Mouse (Mus musculus) frontal cortex, postnatal 10 days (tissue): ENCODE results near the gene Tbx10.
"Not testable (repeated sequence)": the region's sequence is repeated elsewhere in the genome, so short reads cannot be mapped to it uniquely, and the experiment has no call there.

ENCODE experiments used
- DNase-seq, 2 experiments: peaks; one replicate each; pipeline ENCODE4 v3.0.0; 2022; ENCODE audit warnings: low spot score in 2 of 2, mixed read lengths in 1 of 2

The Tbx10 gene

DNA sequence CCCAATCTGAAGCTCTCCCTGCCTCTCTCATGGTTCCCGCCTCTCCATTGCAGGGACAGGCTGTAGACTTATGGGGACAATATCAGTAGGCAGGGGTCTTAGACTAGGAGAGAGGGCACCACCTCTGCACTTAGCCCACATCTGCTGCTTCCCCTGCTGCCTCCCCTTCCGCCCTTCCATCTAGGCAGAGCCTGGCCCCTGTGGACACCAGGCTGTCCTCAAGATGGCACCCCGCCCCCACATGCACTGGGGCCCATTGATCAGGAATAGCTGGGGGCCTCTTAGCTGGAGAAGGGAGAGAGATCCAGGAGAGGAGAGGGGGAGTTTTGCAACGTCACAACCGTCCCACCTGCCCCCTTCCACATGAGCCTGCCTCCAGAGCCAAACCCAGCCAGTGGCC lies at the start of gene Tbx10:
Gene Tbx10 (plus strand): TSS at position 337 of the 400 bp plus-strand sequence.
- no peak for DNase-seq

DNA sequence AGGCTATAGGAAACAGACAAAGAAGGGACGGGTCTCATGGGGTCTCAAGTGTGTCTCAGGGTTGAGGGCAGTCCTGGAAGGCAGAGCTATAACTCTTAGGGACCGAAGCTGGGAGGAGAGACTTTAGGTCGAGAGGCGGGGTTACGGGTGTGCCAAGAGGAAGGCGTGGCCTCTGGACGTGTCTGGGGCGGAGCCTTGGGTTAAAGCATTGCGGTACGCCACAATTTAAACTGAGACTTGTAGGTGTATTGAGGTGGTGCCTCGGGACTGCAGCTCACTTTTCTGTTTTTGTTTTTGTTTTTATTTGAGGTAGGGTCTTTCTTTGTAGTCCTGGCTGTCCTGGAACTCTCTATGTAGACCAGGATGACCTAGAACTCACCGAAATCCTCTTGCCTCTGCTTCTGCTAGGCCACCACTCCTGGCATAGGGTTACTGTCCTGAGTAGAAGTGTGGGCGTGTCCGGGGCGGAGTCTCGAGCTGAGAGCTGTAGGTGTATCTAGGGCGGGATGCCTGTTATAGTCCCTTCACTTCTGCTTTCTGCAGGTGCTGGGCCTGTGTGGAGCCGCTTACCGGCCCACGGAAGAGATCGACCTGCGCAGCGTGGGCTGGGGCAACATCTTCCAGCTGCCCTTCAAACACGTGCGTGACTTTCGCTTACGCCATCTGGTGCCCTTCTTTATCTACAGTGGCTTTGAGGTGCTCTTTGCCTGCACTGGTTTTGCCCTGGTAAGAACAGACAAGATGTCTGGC lies 49.4 kb upstream of the Tbx10 start:
- no peak for DNase-seq

DNA sequence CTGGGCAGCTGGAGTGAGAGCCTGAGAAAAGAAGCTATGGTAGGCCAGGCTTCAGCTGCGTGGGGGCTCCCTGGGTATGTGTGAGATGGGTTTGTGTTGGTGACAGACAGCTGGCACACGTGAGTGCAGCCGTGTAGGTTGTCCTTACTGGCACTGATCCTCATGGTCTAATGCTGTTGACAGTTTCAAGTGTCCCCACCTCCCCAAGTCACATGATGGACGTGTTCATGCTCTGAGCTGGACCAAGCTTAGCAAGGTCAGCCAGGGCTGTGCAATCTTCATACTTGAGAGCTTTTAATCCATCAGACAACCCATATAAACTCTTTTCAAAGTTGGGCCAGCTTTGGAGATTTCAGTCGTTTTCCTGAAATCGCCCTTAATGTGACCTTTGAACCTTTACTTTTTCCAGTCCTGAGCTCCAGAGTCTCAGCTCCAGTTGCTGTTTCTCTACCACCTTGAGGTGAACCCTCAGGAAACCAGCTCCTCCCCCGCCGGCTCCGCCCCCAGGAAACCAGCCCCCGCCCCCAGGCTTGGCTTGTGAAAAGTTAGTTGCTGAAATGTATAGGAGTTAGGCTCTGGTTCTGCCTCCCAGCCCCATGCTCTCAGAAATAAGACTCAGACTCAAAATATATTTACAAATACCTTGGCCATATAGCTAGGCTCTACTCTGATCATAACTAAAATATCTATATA lies 46.5 kb upstream of the Tbx10 start:
- DNase-seq = no peak

DNA sequence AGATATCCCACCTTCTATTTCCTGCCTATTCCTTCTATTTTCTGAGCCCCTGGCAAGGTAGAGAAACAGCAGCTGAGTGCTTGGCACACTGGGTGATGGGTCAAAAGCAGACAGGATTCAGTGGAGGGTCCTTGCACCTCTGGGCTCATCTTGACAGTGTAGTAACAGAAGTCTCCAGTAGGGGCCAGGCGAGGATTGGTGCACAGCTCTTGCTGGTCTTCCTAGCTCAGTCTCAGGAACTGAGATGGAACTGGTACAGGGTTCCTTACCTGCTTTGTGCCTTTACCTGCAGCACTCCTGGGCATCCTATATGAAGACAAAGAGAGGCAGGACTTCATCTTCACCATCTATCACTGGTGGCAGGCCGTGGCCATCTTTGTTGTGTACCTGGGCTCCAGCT lies 45.8 kb upstream of the Tbx10 start:
- peak in 1 of 2 experiments; percentile 67 for DNase-seq

DNA sequence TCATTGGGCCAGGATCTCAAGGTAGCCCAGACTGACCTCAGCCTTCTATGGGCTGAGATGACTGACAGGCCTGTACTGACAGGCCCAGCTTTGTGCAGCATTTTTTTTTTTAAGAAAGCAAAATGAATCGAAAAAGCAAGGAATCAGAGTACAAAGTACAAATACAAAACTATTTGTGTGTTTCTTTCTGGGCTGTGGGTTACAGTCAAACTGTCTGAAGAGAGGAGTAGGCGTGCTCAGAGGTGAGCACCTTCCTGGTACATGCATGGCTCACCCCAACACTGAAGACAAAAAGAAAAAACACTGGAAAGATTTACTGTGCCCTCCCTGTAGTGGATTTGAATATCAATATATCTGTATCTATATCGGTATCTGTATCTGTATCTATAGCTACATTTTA lies 44.7 kb upstream of the Tbx10 start:
- no peak for DNase-seq

DNA sequence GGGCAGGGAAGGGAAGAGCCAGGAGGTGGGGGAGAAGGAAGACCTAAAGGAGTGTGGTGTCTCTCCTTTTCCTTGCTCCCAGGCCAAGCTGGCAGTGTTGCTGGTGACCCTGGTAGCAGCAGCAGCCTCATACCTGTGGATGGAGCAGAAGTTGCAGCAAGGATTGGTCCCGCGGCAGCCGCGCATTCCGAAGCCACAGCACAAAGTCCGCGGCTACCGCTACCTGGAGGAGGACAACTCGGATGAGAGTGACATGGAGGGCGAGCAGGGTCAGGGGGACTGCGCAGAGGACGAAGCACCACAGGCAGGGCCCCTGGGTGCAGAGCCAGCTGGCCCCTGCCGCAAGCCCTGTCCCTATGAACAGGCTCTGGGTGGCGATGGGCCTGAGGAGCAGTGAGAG lies 44.0 kb upstream of the Tbx10 start:
- DNase-seq = no peak

DNA sequence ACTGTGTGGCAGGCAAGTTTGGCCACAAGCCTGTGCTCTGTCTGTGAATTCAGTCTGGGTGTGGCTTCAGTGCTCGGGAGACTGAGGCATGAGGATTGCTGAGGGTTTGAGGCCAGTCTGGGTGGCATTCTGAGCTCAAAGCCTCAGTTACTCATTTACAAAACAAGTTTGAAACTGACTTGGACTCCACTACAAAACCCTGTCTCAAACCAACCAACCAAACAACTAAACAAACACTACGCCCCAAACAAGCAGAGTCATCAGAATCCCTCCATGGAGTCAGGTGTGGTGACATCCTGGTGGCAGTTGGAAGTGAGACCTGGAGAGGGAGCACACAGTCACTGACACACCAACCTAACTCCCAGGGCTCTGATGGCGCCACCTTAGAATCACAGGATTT lies 42.2 kb upstream of the Tbx10 start:
- no peak for DNase-seq

DNA sequence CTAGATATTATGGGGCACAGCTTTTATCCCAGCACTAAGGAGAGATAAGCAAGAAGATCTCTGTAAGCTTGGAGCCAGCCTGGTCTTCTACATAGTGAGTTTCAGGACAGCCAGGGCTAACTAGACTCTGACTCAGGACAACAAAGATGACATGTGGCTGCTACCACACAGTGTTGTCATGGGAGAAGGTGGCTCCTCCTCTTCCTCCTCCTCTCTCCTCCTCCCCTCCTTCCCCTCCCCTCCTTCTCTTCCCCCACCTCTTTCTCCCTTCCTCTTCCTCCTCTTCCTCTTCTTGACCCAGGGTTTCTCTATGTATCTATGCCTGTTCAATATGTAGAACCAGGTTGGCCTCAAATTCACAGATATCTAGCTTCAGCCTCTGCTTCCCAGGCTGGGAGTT lies 41.1 kb upstream of the Tbx10 start:
- DNase-seq = no peak

DNA sequence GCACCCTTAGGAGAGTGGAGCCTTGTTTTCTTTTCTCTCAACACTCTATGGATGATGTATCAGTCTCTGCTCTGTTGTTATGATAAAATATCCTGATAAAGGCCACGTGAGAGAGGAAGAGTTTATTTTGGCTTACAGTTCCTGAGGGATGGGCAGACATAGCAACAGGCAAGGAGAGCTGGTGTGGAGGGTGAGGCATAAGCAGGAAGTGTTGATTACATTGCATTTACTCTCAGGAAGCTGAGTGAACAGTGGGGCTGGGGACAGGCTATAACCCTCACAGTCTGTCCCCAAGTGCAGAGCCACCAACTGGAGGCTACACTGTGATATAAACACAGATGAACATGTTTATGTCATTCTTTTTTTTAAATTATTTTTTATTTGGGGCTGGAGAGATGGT lies 40.5 kb upstream of the Tbx10 start:
- DNase-seq = no peak

DNA sequence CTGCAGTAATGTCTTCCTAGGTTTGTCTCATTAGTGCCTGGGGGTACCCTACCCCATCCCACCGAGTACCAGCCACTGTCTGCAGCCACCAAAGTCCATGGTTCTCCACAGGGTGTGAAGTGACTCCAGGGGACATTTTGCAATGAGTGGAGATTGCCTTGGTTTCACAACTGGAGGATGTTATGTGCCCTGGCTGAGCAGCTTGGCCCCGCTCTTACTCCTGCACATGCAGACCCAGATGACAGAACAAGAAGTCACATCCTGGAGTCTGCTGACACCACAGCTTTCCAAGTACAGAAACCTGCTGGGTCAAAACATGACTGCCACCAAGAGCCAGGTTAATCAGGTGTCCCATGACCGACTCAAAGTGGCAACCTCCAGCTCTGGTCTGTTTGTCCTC lies 37.5 kb upstream of the Tbx10 start:
- DNase-seq = no peak

DNA sequence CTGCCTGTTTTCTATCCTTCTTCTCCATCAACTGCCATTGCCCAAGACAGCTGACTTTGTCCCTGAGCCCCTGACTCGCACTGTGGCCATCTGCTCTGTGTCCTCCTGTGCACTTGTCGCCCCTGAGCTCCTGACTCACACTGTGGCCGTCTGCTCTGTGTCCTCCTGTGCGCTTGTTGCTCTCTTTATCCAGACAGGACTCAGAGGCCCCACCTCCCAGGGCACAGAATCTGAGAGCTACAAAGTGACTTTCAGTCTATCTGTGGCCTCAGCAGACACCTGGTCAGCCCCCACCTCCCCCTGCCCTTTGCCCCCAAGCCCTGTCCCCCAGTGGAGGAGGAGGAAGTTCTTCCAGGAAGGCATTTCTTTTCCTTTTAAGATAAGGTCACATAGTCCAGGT lies 36.7 kb upstream of the Tbx10 start:
- no peak for DNase-seq

DNA sequence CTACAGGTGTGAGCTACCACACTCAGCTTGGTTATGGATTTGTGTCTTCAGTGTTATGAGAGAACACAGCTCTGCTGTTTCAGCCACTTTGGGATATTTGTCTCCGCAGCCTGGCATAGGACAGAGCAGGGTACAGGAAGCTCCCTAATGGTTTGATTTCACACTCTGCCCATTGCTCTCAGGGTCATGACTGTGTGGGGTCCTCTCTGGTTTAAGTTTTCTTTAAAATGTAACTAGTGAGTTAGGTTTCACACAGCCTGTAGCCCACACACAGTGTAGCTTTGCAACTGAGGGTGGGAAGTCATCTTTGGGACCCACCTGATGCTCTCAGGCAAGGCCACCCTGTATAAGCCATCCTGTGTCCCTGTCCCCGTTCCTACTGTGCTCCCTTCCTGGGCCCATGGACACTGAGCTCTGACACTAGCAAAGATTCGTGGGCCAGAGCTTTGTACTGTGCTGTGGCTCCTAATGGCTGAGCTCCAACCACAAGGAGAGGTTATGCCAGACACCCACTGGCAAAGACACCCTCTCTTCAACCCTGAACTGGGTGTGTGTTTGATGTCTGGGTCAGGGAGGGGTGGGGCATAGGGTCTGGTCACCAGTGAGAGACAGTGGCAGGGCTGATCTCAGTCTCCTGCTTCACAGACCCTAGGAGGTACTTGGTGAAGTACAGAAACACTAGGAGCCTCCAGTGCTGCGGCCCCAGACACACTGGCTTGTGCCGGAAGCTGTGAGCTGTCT lies 35.1 kb upstream of the Tbx10 start:
- DNase-seq = not testable (repeated sequence)

DNA sequence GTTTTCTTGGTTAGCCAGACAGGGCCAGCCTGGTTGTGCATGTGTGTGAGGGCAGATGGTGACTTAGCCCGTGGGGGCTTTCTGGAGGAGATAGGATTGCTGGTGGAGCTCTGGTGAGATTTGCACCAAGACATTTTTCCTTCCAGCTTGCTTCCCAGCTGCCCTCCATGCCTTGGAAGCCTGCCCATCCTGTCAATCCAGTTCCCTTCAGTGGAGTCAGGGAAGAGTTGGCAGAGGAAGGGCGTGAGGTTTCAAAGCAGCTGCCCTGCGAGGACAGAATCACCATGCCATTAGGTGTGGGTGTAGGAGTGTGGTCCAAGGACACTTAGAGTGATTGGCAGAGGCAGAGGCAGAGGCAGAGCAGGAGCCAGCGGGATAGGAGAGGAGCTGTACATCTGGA lies 34.1 kb upstream of the Tbx10 start, which contains the start of gene Aldh3b3:
Gene Aldh3b3 (plus strand): TSS at position 176 of the 400 bp plus-strand sequence.
- DNase-seq = no peak

DNA sequence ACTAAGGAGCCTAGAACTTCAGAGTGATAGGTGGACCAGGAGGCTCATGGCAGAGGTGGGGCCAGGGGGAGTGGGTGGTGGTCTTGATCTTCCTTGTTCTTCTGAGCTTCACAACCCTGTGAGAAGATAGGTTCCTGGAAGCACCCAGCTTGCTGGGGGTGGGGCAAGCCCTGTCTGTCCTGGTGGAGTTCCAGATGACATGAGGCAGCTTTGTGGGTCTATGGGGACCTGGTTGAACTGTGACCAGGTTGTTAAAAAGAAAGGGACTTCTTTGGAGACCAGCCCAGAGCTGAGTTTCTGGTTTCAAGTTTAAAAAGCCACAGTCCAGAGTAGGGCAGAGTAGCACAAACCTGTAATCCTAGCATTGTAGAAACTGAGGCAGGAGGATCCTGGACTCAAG lies 33.5 kb upstream of the Tbx10 start:
- no peak for DNase-seq

DNA sequence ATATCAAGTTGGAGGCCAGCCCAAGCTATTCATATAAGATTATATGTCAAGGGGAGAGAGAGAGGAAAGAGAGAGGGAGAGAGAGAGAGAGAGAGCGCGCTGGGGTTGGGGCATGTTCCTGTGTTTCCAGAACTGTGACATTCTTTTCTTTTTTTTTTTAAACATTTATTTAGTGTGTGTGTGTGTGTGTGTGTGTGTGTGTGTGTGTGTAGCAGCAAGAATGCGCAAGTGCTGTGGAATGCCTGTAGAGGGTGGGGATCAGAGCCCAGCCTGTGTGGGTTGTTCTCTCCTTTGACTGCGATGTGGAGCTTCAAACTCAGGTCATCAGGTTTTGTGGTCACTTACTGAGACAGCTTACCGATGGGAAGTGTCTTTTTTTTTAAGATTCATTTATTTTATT lies 32.3 kb upstream of the Tbx10 start:
- DNase-seq = no peak

DNA sequence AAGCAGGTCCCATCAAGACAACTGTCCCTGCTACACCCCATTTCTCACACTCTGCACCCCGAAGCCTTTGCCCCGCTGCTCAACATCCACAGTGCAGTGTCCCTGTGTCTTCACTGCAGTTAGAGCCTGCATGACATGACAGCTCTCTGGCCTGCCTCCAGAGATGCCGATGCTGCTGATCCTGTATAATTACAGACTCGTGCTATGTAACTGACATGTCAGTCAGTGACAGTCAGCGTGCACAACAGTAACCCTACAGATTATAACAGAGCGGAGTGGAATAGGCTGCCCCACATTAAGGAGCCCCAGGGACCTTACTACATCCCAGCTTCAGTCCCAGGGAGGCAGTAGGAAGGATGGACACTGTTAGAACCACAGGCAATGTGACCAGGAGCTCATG lies 30.7 kb upstream of the Tbx10 start:
- not testable (repeated sequence) for DNase-seq

DNA sequence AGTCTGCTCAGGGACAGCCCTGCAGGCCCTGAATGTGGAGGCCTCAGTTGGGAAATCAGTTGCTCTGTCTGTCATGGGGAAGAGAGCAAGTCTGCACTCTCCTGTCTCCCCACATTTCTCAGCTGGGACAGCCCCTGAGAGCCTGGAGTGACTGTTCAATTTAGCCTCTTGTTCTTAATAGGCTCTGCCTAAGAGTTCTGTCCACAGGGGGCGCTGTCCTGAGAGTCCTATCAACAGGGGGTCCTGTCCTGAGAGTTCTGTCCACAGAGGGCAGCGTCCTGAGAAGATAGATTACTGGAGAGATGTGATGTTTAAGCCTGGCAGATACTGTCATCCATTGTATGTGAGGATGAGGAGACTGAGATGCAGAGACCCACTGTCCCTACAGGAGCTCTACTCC lies 30.1 kb upstream of the Tbx10 start:
- DNase-seq = no peak

DNA sequence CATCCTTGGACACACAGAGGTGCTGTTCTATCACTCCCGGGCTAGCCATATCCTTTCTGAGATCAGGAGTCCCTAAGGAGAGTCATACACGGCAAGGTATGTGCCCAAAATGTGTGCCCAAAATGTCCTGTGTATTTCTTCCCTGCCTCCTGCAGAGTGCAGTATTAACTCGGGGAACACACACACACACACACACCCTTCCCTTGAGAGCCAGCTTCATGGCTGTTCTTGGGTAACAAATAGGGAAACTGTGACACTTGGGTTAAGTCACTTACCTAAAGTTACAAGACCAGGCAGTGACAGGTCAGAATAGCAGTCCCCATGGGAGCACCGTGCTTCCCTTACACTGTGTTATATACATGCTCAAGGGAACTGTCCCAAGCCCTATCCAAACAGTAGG lies 28.5 kb upstream of the Tbx10 start:
- DNase-seq = no peak

DNA sequence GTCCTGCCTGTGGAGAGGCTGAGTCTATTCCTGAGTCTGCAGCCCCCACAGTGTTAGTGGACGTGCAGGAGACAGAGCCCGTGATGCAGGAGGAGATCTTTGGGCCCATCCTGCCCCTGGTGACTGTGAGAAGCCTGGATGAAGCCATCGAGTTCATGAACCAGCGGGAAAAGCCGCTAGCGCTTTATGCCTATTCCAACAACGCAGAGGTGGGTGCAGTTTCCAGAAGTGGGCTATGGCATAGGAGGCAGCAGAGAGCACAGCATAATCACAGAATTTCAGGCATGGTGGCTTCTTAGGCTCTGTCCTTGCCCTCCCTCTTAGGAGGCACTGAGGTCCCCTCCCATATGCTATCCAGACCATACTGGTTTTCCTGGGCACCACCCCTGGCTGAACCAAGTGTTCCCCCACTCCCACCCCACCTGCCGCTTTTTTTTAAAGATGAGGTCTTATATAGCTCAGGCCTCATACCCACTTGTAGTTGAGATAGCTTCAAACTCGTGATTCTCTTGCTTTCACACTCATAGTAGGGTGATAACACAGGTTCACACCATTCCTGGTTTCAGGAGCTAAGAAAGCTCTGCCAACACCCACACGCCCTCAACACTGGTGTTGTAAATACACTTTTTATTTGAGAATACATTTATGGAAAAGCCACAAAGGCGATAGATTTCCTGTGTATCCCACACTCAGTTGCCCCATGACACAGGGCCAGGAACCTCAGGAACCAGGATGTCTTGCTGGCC lies 26.0 kb upstream of the Tbx10 start:
- DNase-seq = no peak

DNA sequence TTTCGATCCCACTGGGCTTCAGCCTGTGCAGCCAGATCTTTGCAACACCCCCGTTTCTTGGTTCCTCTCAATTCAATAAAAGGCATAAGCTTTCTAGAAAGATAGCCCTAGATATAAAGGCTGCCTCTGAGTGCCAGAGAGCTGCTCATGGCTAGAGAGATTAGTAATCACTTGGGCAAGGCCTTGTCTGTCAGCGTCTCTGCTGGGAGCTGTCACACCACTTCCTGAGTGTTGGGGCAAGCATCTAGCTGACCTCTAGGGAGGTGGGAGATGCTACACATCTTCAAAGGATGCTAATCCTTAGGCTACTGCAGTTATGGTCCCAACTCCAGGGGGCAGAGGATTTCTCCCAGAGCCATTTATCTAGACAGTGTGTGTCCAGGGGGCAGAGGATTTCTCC lies 25.3 kb upstream of the Tbx10 start:
- no peak for DNase-seq

DNA sequence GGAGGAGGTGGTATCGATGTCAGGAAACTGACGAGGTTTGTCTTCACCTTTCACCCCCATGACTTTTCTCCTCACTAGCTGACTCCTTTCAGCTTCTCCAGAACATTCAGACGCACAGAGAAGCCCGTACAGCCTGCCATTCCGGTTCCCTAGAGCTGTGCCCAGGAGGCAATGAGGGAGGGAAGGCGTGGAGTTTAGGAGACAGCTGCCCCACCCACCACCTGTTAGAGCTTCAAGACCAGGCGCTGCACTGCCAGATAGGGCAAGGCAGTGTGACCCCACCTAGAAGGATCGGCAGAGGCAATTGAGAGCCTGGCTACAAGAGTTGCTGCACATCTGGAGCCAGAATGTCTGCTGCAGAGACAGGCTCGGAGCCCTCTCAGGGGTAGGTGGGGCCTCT lies 20.3 kb upstream of the Tbx10 start, which contains the start of gene Aldh3b2:
Gene Aldh3b2 (plus strand): TSS at position 100 of the 400 bp plus-strand sequence.
- DNase-seq = no peak

DNA sequence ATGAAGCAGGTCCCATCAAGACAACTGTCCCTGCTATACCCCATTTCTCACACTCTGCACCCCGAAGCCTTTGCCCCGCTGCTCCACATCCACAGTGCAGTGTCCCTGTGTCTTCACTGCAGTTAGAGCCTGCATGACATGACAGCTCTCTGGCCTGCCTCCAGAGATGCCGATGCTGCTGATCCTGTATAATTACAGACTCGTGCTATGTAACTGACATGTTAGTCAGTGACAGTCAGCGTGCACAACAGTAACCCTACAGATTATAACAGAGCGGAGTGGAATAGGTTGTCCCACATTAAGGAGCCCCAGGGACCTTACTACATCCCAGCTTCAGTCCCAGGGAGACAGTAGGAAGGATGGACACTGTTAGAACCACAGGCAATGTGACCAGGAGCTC lies 17.9 kb upstream of the Tbx10 start:
- not testable (repeated sequence) for DNase-seq
